Mouse (Mus musculus) kidney, adult 18-20 months (tissue): ENCODE data around the gene Psmb8.
A peak's percentile ranks its signal among the peaks of the same experiment; 100 is the strongest.

ENCODE experiments used
- DNase-seq: peaks from one replicate; pipeline ENCODE4 v3.0.0; 2021

Psmb8 gene

GRCm38 (mm10) chr17:34196941-34197894, at the start of gene Psmb8:
TSS of gene Psmb8 (plus strand) at chr17:34197721.
- DNase-seq, result peak; percentile 92

- DNase-seq, result peak; percentile 56
Measured at GRCm38 (mm10) chr17:34152923-34153322, 44.6 kb upstream of the Psmb8 start, which contains the start of gene H2-DMb1. TSS of gene H2-DMb1 (plus strand) at chr17:34153072.

- DNase-seq, result no peak
Measured at GRCm38 (mm10) chr17:34155534-34155933, 42.0 kb upstream of the Psmb8 start.

DNA sequence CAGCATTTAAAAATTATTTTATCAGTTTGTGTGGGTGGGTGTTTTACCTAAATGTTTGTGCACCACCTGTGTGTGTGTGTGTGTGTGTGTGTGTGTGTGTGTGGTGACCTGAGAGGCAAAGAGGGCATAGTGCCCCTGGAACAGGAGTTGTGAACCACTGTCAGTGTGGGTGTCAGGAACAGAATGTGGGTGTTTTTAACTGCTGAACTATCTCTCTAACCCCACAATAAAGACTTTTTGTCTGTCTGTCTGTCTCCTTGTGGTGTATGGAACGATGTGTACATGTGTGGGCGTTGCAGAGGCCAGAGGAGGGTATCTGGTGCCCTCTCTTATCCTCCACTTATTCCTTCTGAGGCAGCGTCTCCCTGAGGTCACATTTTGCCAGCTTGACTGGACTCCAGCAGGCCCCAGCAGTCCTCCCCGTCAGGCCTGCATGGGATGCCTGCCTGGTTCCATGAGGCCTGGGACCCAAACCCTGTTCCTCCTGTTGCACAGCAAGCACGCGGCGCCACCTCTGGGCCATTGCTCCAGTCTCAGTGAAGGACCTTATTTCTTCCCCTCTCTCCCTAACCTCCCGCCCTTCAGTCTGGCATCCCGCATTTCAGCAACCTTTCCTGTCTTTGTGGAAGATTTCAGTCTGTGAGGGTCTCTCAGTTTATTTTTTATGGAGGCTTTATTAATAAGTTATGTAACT, 33.2 kb upstream of the Psmb8 start:
- DNase-seq, result no peak

- no peak for DNase-seq
Measured at GRCm38 (mm10) chr17:34165033-34165730, 32.3 kb upstream of the Psmb8 start.

GRCm38 (mm10) chr17:34169279-34169678, 28.2 kb upstream of the Psmb8 start:
- DNase-seq, result peak; percentile 26

GRCm38 (mm10) chr17:34170487-34170876, 27.0 kb upstream of the Psmb8 start:
- DNase-seq, result no peak

GRCm38 (mm10) chr17:34170877-34171498, 26.5 kb upstream of the Psmb8 start:
- DNase-seq, result peak; percentile 86

GRCm38 (mm10) chr17:34172528-34172927, 25.0 kb upstream of the Psmb8 start:
- no peak for DNase-seq

GRCm38 (mm10) chr17:34174075-34174474, 23.4 kb upstream of the Psmb8 start:
- DNase-seq, result no peak

GRCm38 (mm10) chr17:34177179-34177578, 20.3 kb upstream of the Psmb8 start:
- no peak for DNase-seq

DNA sequence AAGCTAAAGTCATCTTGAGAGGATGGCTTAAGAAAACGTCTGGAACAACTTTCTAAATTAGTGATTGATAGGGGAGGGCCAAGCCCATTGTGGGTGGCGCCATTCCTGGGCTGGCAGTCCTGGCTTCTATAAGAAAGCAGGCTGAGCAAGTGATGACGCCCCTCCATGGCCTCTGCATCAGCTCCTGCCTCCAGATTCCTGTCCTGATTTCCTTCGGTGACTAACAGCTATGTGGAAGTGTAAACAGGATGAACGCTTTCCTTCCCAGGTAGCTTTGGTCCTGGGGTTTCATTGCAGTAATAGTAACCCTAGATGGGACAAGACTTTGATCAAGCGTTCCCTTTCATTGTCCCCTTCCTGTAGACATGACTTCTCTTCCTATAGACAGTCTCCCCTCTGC, 18.5 kb upstream of the Psmb8 start:
- DNase-seq, result no peak

- DNase-seq, result no peak
Measured at GRCm38 (mm10) chr17:34179913-34180859, 17.3 kb upstream of the Psmb8 start.

DNA sequence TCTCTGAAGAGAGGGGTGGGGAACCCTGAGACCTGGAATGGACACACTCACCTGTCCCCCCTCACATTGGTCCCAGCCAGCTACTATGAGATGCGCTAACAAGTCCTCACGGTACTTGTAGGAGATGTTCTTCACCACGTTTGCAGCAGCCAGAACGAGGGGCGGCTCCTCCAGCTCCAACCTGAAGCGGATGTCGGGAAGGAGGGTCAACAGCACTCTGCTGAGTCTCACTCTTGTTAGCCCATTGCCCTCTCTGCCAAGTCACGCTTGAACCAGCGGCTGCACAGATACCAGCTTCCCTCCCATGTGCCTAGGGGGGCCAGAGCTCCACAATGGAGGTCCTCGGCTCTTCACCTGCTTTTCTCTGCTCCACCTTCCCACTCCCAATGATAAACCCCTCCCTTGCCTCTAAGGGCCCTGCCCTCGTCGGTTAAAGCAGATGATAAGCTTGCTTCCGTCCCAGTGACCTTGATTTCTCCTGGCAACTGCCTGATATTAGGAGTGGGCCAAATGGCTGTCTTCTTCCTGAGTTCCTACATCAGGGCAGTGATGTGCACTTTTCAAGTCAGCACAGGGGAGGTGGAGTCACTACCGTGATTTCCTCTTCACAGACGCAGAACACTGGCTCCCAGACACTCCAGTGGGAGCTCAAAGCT, 13.8 kb upstream of the Psmb8 start:
- no peak for DNase-seq

- DNase-seq, result no peak
Measured at GRCm38 (mm10) chr17:34185526-34185925, 12.0 kb upstream of the Psmb8 start.

- DNase-seq, result no peak
Measured at GRCm38 (mm10) chr17:34186885-34187260, 10.6 kb upstream of the Psmb8 start.

DNA sequence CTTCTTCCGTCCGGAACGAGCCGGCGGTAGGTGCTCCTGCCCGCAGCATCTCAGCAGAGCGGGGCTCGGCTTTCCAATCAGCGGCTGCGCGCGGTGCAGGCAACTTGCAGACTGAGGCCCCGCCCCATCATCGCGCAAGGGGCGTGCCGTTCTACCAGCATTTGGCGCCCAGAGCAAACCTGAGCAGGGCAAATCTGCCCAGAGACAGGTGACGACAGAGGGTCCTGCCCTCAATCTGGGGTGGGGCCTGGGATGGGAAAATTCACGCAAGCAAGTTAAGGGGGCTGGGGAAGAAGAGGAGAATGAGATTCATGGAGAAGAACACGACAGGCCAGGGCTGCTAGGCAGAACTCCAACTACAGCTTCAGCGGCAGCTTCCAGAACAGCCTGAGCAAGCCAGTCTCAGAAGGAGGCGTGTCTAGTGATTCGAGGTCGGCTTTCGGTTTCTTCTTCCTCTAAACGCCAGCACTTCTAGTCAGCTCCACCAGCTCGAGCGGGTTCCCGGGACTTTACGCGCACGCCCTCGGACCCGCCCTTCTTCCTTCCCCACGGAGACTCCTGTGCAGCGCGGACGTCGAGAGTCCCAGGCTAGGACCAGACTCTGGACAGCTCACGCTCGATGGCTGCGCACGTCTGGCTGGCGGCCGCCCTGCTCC, 10.1 kb upstream of the Psmb8 start, which contains the start of the genes Tap1 and Psmb9:
Tap1 (plus strand) TSS at position 293 of the 656 bp plus-strand sequence.
Psmb9 (minus strand) TSS at position 504 of the 656 bp plus-strand sequence.
- DNase-seq, result peak; percentile 100

GRCm38 (mm10) chr17:34188010-34188409, 9.5 kb upstream of the Psmb8 start:
- no peak for DNase-seq

GRCm38 (mm10) chr17:34188986-34189385, 8.5 kb upstream of the Psmb8 start:
- DNase-seq, result no peak

- no peak for DNase-seq
Measured at GRCm38 (mm10) chr17:34192852-34193251, 4.7 kb upstream of the Psmb8 start.
